Comparison of ENCODE assay signal across 8 mouse cellular contexts in the genomic region with DNA sequence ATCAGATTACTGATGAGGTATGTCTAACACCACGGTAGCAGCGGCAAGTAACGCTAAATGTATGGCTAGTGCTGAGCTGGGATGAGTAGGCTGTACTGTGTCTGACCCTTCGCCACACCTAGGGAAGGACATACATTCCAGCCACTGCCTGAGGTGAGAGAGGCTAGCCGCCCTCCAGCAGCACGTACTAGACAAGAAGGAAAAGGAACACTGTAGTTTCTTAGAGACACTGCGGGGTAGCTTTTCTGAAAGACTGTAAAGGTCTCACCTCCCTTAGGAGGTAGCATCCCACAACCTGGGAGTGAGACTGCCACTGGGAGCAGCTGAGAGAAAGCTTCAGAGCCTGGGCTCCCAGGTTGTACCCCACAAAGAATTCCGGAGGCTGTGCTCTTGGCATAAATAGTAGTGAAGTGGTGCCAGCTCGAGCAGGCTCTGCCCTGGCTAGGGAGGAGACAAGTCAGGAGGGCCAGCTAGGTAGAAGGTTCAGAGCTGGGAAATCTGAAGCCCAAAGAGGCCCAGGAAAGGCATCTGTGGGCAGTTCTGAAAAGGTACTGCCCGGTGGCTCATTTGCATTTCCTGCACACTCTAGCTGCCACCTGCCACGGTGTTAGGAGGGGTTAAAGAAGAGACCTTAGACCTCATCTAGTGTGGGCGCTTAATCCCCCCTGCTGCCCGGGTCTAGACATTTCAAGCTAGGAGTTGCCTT. TPM values are rescaled to one million over a fixed set of nuclear protein-coding genes. Genes with fewer than 3 reads are reported as not detected.
A peak's percentile ranks its signal among the peaks of the same experiment; 100 is the strongest.
DNase-seq lines count a peak whose midpoint lies in the region; ATAC-seq and TF ChIP-seq lines count a peak whose summit lies in the region.

No protein-coding gene starts in this region.

- no peak for TF ChIP-seq POLR2A in limb, embryonic 14.5 days (IDR thresholded peaks at IDR 0.05; ENCODE audit: borderline replicate concordance, extremely low read depth, insufficient read depth, insufficient read length)

- peak overlapping the region; percentile 74; the same call in 1 of the 2 replicates for H3K9ac ChIP-seq in hindbrain, embryonic 12.5 days
- H3K9ac ChIP-seq in limb, embryonic 14.5 days (ENCODE audit: low read depth, low read length, severe bottlenecking), result peak overlapping the region; percentile 83
- H3K9ac ChIP-seq in midbrain, postnatal 0 days (replicated peaks; ENCODE audit: low read length, poor library complexity, severe bottlenecking), result peak overlapping the region; percentile 72

- H3K27me3 ChIP-seq in embryonic facial prominence, embryonic 10.5 days (replicated peaks; ENCODE audit: low read depth, poor library complexity, severe bottlenecking), result no peaks in the 10 kb centered on the region
- no peaks in the 10 kb centered on the region for H3K27me3 ChIP-seq in hindbrain, embryonic 12.5 days
- H3K27me3 ChIP-seq in limb, embryonic 14.5 days (ENCODE audit: control insufficient read depth, insufficient read depth, low read length), result no peaks in the 10 kb centered on the region
- no peaks in the 10 kb centered on the region for H3K27me3 ChIP-seq in midbrain, postnatal 0 days (ENCODE audit: insufficient read depth, low read length)

- peaks cover 59% of the 10 kb centered on the region for H3K4me1 ChIP-seq in embryonic facial prominence, embryonic 10.5 days
- H3K4me1 ChIP-seq in hindbrain, embryonic 12.5 days, result peaks cover 23% of the 10 kb centered on the region
- H3K4me1 ChIP-seq in limb, embryonic 14.5 days (ENCODE audit: control insufficient read depth, insufficient read depth, low read length), result peaks cover 22% of the 10 kb centered on the region
- H3K4me1 ChIP-seq in midbrain, postnatal 0 days (ENCODE audit: insufficient read depth, low read length), result peaks cover 11% of the 10 kb centered on the region

- intact Hi-C loops in left cerebral cortex, postnatal 36 days (cut with DNase I), result loop anchor here (5.0 kb wide), 1 partner anchor 61 kb away; no protein-coding TSS in a partner anchor

- ATAC-seq in hindbrain, embryonic 12.5 days (ENCODE audit: low FRiP score), result no peak
- ATAC-seq in limb, embryonic 14.5 days (ENCODE audit: low FRiP score, low read depth), result no peak
- no peak for ATAC-seq in midbrain, postnatal 0 days (ENCODE audit: low FRiP score)

- 53% methylated on average over 13 of the region's 13 CpGs for WGBS in embryonic facial prominence, embryonic 10.5 days
- WGBS in hindbrain, embryonic 12.5 days, result 52% methylated on average over 13 of the region's 13 CpGs
- 48% methylated on average over 13 of the region's 13 CpGs for WGBS in limb, embryonic 14.5 days
- 52% methylated on average over 13 of the region's 13 CpGs for WGBS in midbrain, postnatal 0 days

- peak overlapping the region; percentile 72 for H3K4me2 ChIP-seq in hindbrain, embryonic 12.5 days (replicated peaks)
- peak overlapping the region; percentile 71 for H3K4me2 ChIP-seq in limb, embryonic 14.5 days (replicated peaks; ENCODE audit: low read depth, low read length, severe bottlenecking)
- H3K4me2 ChIP-seq in midbrain, postnatal 0 days (ENCODE audit: low read depth, low read length, poor library complexity, severe bottlenecking), result peak overlapping the region; percentile 66

- peaks cover 27% of the 10 kb centered on the region for H3K36me3 ChIP-seq in embryonic facial prominence, embryonic 10.5 days (replicated peaks)
- H3K36me3 ChIP-seq in hindbrain, embryonic 12.5 days, result peaks cover 9% of the 10 kb centered on the region
- peaks cover 14% of the 10 kb centered on the region for H3K36me3 ChIP-seq in limb, embryonic 14.5 days (ENCODE audit: control insufficient read depth, insufficient read depth, low read length)
- H3K36me3 ChIP-seq in midbrain, postnatal 0 days (ENCODE audit: insufficient read depth, low read length), result no peaks in the 10 kb centered on the region

- peak overlapping the region; percentile 88 for H3K27ac ChIP-seq in embryonic facial prominence, embryonic 10.5 days (replicated peaks)
- H3K27ac ChIP-seq in hindbrain, embryonic 12.5 days, result no peak overlapping the region
- H3K27ac ChIP-seq in limb, embryonic 14.5 days (replicated peaks; ENCODE audit: low read depth, low read length), result peak overlapping the region; percentile 34; the same call in 1 of the 2 replicates
- no peak overlapping the region for H3K27ac ChIP-seq in midbrain, postnatal 0 days (ENCODE audit: low read depth, low read length)

- H3K4me3 ChIP-seq in embryonic facial prominence, embryonic 10.5 days, result peak overlapping the region; percentile 71
- H3K4me3 ChIP-seq in hindbrain, embryonic 12.5 days, result peak overlapping the region; percentile 75
- peak overlapping the region; percentile 82 for H3K4me3 ChIP-seq in limb, embryonic 14.5 days (replicated peaks; ENCODE audit: low read length)
- peak overlapping the region; percentile 81 for H3K4me3 ChIP-seq in midbrain, postnatal 0 days (ENCODE audit: low read depth, low read length)

- peak; percentile 42 for DNase-seq in urinary bladder, postnatal 14 days (ENCODE audit: low spot score)
- DNase-seq in urinary bladder, postnatal 10 days (ENCODE audit: low spot score), result no peak
- no peak for DNase-seq in embryonic facial prominence, embryonic 10.5 days (ENCODE audit: low spot score)
- DNase-seq in limb, embryonic 14.5 days (ENCODE audit: low spot score), result no peak
- DNase-seq in midbrain, postnatal 0 days (ENCODE audit: low spot score), result no peak
- no peak for DNase-seq in left cerebral cortex, postnatal 36 days (ENCODE audit: low spot score in 2 of 2)
- no peak for DNase-seq in urinary bladder, adult 2 months (ENCODE audit: low spot score)

- H3K9me3 ChIP-seq in embryonic facial prominence, embryonic 10.5 days, result no peaks in the 10 kb centered on the region
- H3K9me3 ChIP-seq in hindbrain, embryonic 12.5 days (replicated peaks), result no peaks in the 10 kb centered on the region
- H3K9me3 ChIP-seq in limb, embryonic 14.5 days (ENCODE audit: control insufficient read depth, low read length), result no peaks in the 10 kb centered on the region
- no peaks in the 10 kb centered on the region for H3K9me3 ChIP-seq in midbrain, postnatal 0 days (ENCODE audit: low read length)

- TF ChIP-seq CTCF in midbrain, postnatal 0 days (IDR thresholded peaks at IDR 0.05), result no peak

RNA-seq across cellular contexts. Expression of gene Alad, which starts 1.1 kb away (rescaled TPM):
- 106 and 114 TPM in 2 replicates for polyA plus RNA-seq in embryonic facial prominence, embryonic 10.5 days (2016; fragmentation: Nextera tagmentation; extraction: Ambion mirVana)
- polyA plus RNA-seq in hindbrain, embryonic 12.5 days (2016; fragmentation: Nextera tagmentation; extraction: Ambion mirVana), result 58.8 and 64.3 TPM in 2 replicates
- polyA plus RNA-seq in limb, embryonic 14.5 days (2012; rRNA removed), result 57.3 and 66.7 TPM in 2 replicates
- polyA plus RNA-seq in limb, embryonic 14.5 days (2014; fragmentation: Nextera tagmentation; extraction: Ambion mirVana), result 90.2 and 97.8 TPM in 2 replicates
- 38.6 and 49.3 TPM in 2 replicates for total RNA-seq in midbrain, postnatal 0 days (2014; rRNA removed)
- polyA plus RNA-seq in midbrain, postnatal 0 days (2015; fragmentation: Nextera tagmentation; extraction: Ambion mirVana), result 74.6 and 80.9 TPM in 2 replicates
- 10 to 100 TPM; 28.0 to 28.4 TPM for total RNA-seq in left cerebral cortex, postnatal 36 days (2021)
- 32.0 and 34.9 TPM in 2 replicates for polyA plus RNA-seq in urinary bladder, adult 2 months (2012; rRNA removed)

RNA-seq across cellular contexts. Expression of gene Pole3, which starts 6.3 kb away (rescaled TPM):
- 117 and 120 TPM in 2 replicates for polyA plus RNA-seq in embryonic facial prominence, embryonic 10.5 days (2016; fragmentation: Nextera tagmentation; extraction: Ambion mirVana)
- polyA plus RNA-seq in hindbrain, embryonic 12.5 days (2016; fragmentation: Nextera tagmentation; extraction: Ambion mirVana), result 80.2 and 84.7 TPM in 2 replicates
- polyA plus RNA-seq in limb, embryonic 14.5 days (2012; rRNA removed), result 39.8 and 51.4 TPM in 2 replicates
- 77.9 and 80.2 TPM in 2 replicates for polyA plus RNA-seq in limb, embryonic 14.5 days (2014; fragmentation: Nextera tagmentation; extraction: Ambion mirVana)
- total RNA-seq in midbrain, postnatal 0 days (2014; rRNA removed), result 24.0 and 25.6 TPM in 2 replicates
- polyA plus RNA-seq in midbrain, postnatal 0 days (2015; fragmentation: Nextera tagmentation; extraction: Ambion mirVana), result 52.6 and 57.3 TPM in 2 replicates
- 10 to 100 TPM; 22.5 to 23.1 TPM for total RNA-seq in left cerebral cortex, postnatal 36 days (2021)
- polyA plus RNA-seq in urinary bladder, adult 2 months (2012; rRNA removed), result 32.1 and 33.0 TPM in 2 replicates

RNA-seq across cellular contexts. Expression of gene 4933430I17Rik, which starts 6.6 kb away (rescaled TPM):
- 1.1 and 1.3 TPM in 2 replicates for polyA plus RNA-seq in embryonic facial prominence, embryonic 10.5 days (2016; fragmentation: Nextera tagmentation; extraction: Ambion mirVana)
- polyA plus RNA-seq in hindbrain, embryonic 12.5 days (2016; fragmentation: Nextera tagmentation; extraction: Ambion mirVana), result 0.84 and 1.2 TPM in 2 replicates
- 0.35 and 0.51 TPM in 2 replicates for polyA plus RNA-seq in limb, embryonic 14.5 days (2012; rRNA removed)
- polyA plus RNA-seq in limb, embryonic 14.5 days (2014; fragmentation: Nextera tagmentation; extraction: Ambion mirVana), result 0.14 and 0.54 TPM in 2 replicates
- total RNA-seq in midbrain, postnatal 0 days (2014; rRNA removed), result 0.38 and 1.6 TPM in 2 replicates
- 0.80 and 0.93 TPM in 2 replicates for polyA plus RNA-seq in midbrain, postnatal 0 days (2015; fragmentation: Nextera tagmentation; extraction: Ambion mirVana)
- under 1 TPM; 0.29 to 0.47 TPM for total RNA-seq in left cerebral cortex, postnatal 36 days (2021)
- 0.21 and 0.24 TPM in 2 replicates for polyA plus RNA-seq in urinary bladder, adult 2 months (2012; rRNA removed)

RNA-seq across cellular contexts. Expression of gene Hdhd3, which starts 15.3 kb away (rescaled TPM):
- polyA plus RNA-seq in embryonic facial prominence, embryonic 10.5 days (2016; fragmentation: Nextera tagmentation; extraction: Ambion mirVana), result 11.0 and 13.2 TPM in 2 replicates
- 11.8 and 12.7 TPM in 2 replicates for polyA plus RNA-seq in hindbrain, embryonic 12.5 days (2016; fragmentation: Nextera tagmentation; extraction: Ambion mirVana)
- 7.6 and 9.0 TPM in 2 replicates for polyA plus RNA-seq in limb, embryonic 14.5 days (2012; rRNA removed)
- polyA plus RNA-seq in limb, embryonic 14.5 days (2014; fragmentation: Nextera tagmentation; extraction: Ambion mirVana), result 12.6 and 15.0 TPM in 2 replicates
- total RNA-seq in midbrain, postnatal 0 days (2014; rRNA removed), result 2.9 and 5.3 TPM in 2 replicates
- polyA plus RNA-seq in midbrain, postnatal 0 days (2015; fragmentation: Nextera tagmentation; extraction: Ambion mirVana), result 4.9 and 5.3 TPM in 2 replicates
- total RNA-seq in left cerebral cortex, postnatal 36 days (2021), result 10 to 100 TPM in 1 of 2 experiments, 1 to 10 TPM in 1; 9.8 to 10.4 TPM
- polyA plus RNA-seq in urinary bladder, adult 2 months (2012; rRNA removed), result 6.6 and 6.7 TPM in 2 replicates

RNA-seq across cellular contexts. Expression of gene Bspry, which starts 38.7 kb away (rescaled TPM):
- polyA plus RNA-seq in embryonic facial prominence, embryonic 10.5 days (2016; fragmentation: Nextera tagmentation; extraction: Ambion mirVana), result 1.8 and 2.6 TPM in 2 replicates
- polyA plus RNA-seq in hindbrain, embryonic 12.5 days (2016; fragmentation: Nextera tagmentation; extraction: Ambion mirVana), result 1.2 and 1.7 TPM in 2 replicates
- 7.2 and 7.4 TPM in 2 replicates for polyA plus RNA-seq in limb, embryonic 14.5 days (2012; rRNA removed)
- polyA plus RNA-seq in limb, embryonic 14.5 days (2014; fragmentation: Nextera tagmentation; extraction: Ambion mirVana), result 11.7 and 13.3 TPM in 2 replicates
- total RNA-seq in midbrain, postnatal 0 days (2014; rRNA removed), result 1.5 and 1.7 TPM in 2 replicates
- polyA plus RNA-seq in midbrain, postnatal 0 days (2015; fragmentation: Nextera tagmentation; extraction: Ambion mirVana), result 0.49 and 0.84 TPM in 2 replicates
- under 1 TPM; 0.27 to 0.54 TPM for total RNA-seq in left cerebral cortex, postnatal 36 days (2021)
- 14.2 and 17.5 TPM in 2 replicates for polyA plus RNA-seq in urinary bladder, adult 2 months (2012; rRNA removed)

Comparison
In these comparisons a context has a peak if more than half of its experiments do, and no peak if none do; other contexts are left out.
1. H3K27ac ChIP-seq: peak in embryonic facial prominence, embryonic 10.5 days (single experiment) and limb, embryonic 14.5 days (single experiment); none in hindbrain, embryonic 12.5 days (single experiment) and midbrain, postnatal 0 days (single experiment).
2. Peak in every context shown above with its lines, with median percentiles within 50 percentile points of each other: H3K4me3 ChIP-seq, H3K4me2 ChIP-seq and H3K9ac ChIP-seq.